Mouse (Mus musculus): ENCODE data around the gene Ptprn2. TPM values are rescaled to one million over a fixed set of nuclear protein-coding genes. Genes with fewer than 3 reads are reported as not detected.
A peak's percentile ranks its signal among the peaks of the same experiment; 100 is the strongest.

Ptprn2 gene
- polyA plus RNA-seq, 1 experiment from 2014 or later, result 7.9 TPM

DNA sequence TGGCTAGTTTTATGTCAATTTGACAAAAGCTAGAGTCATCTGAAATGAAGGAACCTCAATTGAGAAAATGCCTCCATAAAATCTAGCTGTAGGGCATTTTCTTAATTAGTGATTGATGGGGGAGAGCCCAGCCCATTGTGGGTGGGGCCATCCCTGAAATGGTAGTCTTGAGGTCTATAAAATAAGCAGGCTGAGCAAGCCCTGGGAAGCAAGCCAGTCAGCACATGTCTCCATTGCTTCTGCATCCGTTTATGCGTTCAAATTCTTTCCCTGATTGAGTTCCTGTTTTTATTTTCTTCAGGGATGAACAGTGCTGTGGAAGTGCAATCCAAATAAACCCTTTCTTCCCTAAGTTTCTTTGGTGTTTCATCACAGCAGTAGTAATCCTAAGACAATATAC is 152.0 kb downstream of the Ptprn2 start:
- no peak for DNase-seq (ENCODE audit: low spot score)
- H3K9me3 ChIP-seq (replicated peaks), result no peaks in the 10 kb centered on the region
- H3K27ac ChIP-seq (replicated peaks), result no peak overlapping the region
- H3K36me3 ChIP-seq, result no peaks in the 10 kb centered on the region
- no peak overlapping the region for H3K4me3 ChIP-seq
- WGBS, result 45% methylated on average over 2 of the region's 2 CpGs
- peaks cover 8% of the 10 kb centered on the region for H3K4me1 ChIP-seq
- H3K27me3 ChIP-seq (ENCODE audit: low read depth, poor library complexity, severe bottlenecking), result peaks cover 5% of the 10 kb centered on the region; the same call in 1 of the 2 replicates

- H3K27me3 ChIP-seq (ENCODE audit: low read depth, poor library complexity, severe bottlenecking), result peaks cover 5% of the 10 kb centered on the region; the same call in 1 of the 2 replicates
- H3K27ac ChIP-seq (replicated peaks), result no peak overlapping the region
- no peak overlapping the region for H3K4me3 ChIP-seq
- peaks cover 8% of the 10 kb centered on the region for H3K4me1 ChIP-seq
- 14% methylated on average over 4 of the region's 4 CpGs for WGBS
- H3K36me3 ChIP-seq, result no peaks in the 10 kb centered on the region
- DNase-seq (ENCODE audit: low spot score), result no peak
- no peaks in the 10 kb centered on the region for H3K9me3 ChIP-seq (replicated peaks)
Measured at GRCm38 (mm10) chr12:116640871-116641270, 155.4 kb downstream of the Ptprn2 start.

- Histone ChIP-seq H3K9me3 (replicated peaks) (no peaks in the 10 kb centered on the region), H3K27ac (replicated peaks) (no peak overlapping the region), H3K4me3 (no peak overlapping the region), H3K27me3 (ENCODE audit: low read depth, poor library complexity, severe bottlenecking) (peaks cover 5% of the 10 kb centered on the region; the same call in 1 of the 2 replicates), H3K36me3 (no peaks in the 10 kb centered on the region), H3K4me1 (peaks cover 8% of the 10 kb centered on the region)
- 48% methylated on average over 14 of the region's 14 CpGs for WGBS
- no peak for DNase-seq (ENCODE audit: low spot score)
Measured at GRCm38 (mm10) chr12:116641339-116642190, 156.0 kb downstream of the Ptprn2 start.

DNA sequence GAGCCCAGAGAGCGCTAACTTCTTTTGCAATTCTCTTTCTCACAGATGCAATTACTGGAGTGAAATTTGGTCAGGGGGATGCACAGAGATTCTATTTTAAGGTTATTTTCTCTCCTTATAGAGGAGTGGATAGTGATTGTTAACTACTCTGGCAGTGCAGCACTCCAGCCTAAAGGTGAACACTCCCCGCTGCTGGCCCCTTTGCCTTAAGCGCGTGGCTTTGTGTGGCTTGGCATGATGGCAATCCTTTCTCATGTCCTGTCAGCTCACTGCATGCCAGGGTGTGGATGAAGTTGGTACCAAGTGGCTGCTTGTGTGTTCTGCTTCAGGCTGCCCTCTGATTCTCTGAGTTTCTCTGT is 156.7 kb downstream of the Ptprn2 start:
- Histone ChIP-seq H3K9me3 (replicated peaks) (no peaks in the 10 kb centered on the region), H3K36me3 (no peaks in the 10 kb centered on the region), H3K4me3 (no peak overlapping the region), H3K4me1 (peaks cover 8% of the 10 kb centered on the region), H3K27ac (replicated peaks) (no peak overlapping the region), H3K27me3 (ENCODE audit: low read depth, poor library complexity, severe bottlenecking) (peaks cover 5% of the 10 kb centered on the region; the same call in 1 of the 2 replicates)
- DNase-seq (ENCODE audit: low spot score), result no peak
- 77% methylated on average over 4 of the region's 4 CpGs for WGBS

GRCm38 (mm10) chr12:116646771-116647170 is 161.3 kb downstream of the Ptprn2 start:
- Histone ChIP-seq H3K4me1 (peaks cover 3% of the 10 kb centered on the region), H3K4me3 (no peak overlapping the region), H3K27ac (replicated peaks) (no peak overlapping the region), H3K36me3 (no peaks in the 10 kb centered on the region), H3K27me3 (ENCODE audit: low read depth, poor library complexity, severe bottlenecking) (no peaks in the 10 kb centered on the region), H3K9me3 (replicated peaks) (no peaks in the 10 kb centered on the region)
- no peak for DNase-seq (ENCODE audit: low spot score)

- WGBS, result 69% methylated on average over 4 of the region's 4 CpGs
- Histone ChIP-seq H3K36me3 (no peaks in the 10 kb centered on the region), H3K4me3 (no peak overlapping the region), H3K9me3 (replicated peaks) (no peaks in the 10 kb centered on the region), H3K27me3 (ENCODE audit: low read depth, poor library complexity, severe bottlenecking) (no peaks in the 10 kb centered on the region), H3K27ac (replicated peaks) (no peak overlapping the region), H3K4me1 (no peaks in the 10 kb centered on the region)
- DNase-seq (ENCODE audit: low spot score), result peak; percentile 51
Measured at GRCm38 (mm10) chr12:116648584-116649206, 163.2 kb downstream of the Ptprn2 start.

DNA sequence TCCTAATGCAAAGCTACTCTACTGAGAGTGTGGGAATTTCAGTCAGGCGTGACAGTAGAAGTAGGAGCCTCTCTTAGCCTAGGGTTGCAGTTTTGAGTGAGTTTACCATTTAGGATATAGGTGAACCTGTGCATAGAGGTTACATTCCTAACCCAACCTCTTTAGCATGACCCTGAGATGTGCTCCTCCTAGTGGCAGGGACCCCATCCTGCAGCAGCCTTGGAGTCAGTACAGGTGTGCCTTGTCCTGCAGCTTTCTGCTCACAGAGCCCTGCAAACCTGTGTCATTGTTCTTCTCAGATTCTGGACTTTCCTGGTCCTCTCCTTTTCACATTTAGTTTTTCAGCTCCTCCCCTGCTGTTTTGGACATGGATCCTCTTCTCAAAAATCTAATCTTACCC is 168.2 kb downstream of the Ptprn2 start:
- 71% methylated on average over 1 of the region's 1 CpGs for WGBS
- H3K9me3 ChIP-seq (replicated peaks), result no peaks in the 10 kb centered on the region

DNA sequence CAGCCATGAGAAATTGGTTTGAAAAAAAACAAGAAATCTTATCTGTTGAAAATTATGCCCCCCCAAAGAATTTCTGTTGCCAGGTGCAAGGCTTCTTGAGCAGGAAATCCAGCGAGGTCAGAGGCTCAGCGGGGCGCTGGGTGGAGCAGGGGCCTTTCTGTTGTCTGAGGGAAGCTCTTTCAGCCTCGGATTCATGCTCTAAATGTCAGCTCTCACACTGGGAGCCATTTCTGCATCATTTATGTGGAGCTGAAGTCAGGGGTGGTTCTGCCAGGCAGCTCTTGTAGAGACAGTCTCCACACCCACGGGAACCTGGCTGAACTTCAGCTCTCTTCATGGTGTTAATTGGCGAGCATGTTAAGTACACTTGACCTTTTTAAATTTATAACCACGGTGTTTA is 174.6 kb downstream of the Ptprn2 start:
- peak overlapping the region; percentile 65 for H3K27ac ChIP-seq (replicated peaks)
- peak; percentile 20 for DNase-seq (ENCODE audit: low spot score)
- WGBS, result 14% methylated on average over 7 of the region's 7 CpGs
- peaks cover 17% of the 10 kb centered on the region for H3K4me1 ChIP-seq
- H3K9me3 ChIP-seq (replicated peaks), result no peaks in the 10 kb centered on the region
- H3K4me3 ChIP-seq, result no peak overlapping the region
- H3K27me3 ChIP-seq (ENCODE audit: low read depth, poor library complexity, severe bottlenecking), result no peaks in the 10 kb centered on the region
- no peaks in the 10 kb centered on the region for H3K36me3 ChIP-seq

More for the DNA sequence above, 168.2 kb downstream of the Ptprn2 start:
- H3K27me3 ChIP-seq (ENCODE audit: low read depth, poor library complexity, severe bottlenecking), result no peaks in the 10 kb centered on the region
- no peak overlapping the region for H3K4me3 ChIP-seq
- H3K36me3 ChIP-seq, result no peaks in the 10 kb centered on the region
- H3K27ac ChIP-seq (replicated peaks), result no peak overlapping the region
- H3K4me1 ChIP-seq, result no peaks in the 10 kb centered on the region
- no peak for DNase-seq (ENCODE audit: low spot score)

- 88% methylated on average over 4 of the region's 4 CpGs for WGBS
- peaks cover 17% of the 10 kb centered on the region for H3K4me1 ChIP-seq
- H3K9me3 ChIP-seq (replicated peaks), result no peaks in the 10 kb centered on the region
- no peak for DNase-seq (ENCODE audit: low spot score)
- H3K27me3 ChIP-seq (ENCODE audit: low read depth, poor library complexity, severe bottlenecking), result no peaks in the 10 kb centered on the region
- no peak overlapping the region for H3K4me3 ChIP-seq
- H3K36me3 ChIP-seq, result no peaks in the 10 kb centered on the region
- 0 out of 2 replicates have a peak overlapping the region, but pooled peaks have one; percentile 65 for H3K27ac ChIP-seq (replicated peaks)
Measured at GRCm38 (mm10) chr12:116661018-116661417, 175.5 kb downstream of the Ptprn2 start.

- no peaks in the 10 kb centered on the region for H3K9me3 ChIP-seq (replicated peaks)
- peaks cover 11% of the 10 kb centered on the region for H3K4me1 ChIP-seq
- no peaks in the 10 kb centered on the region for H3K27me3 ChIP-seq (ENCODE audit: low read depth, poor library complexity, severe bottlenecking)
- peak; percentile 16 for DNase-seq (ENCODE audit: low spot score)
- 76% methylated on average over 3 of the region's 3 CpGs for WGBS
- H3K36me3 ChIP-seq, result no peaks in the 10 kb centered on the region
- H3K27ac ChIP-seq (replicated peaks), result no peak overlapping the region; the same call in 1 of the 2 replicates
- no peak overlapping the region for H3K4me3 ChIP-seq
Measured at GRCm38 (mm10) chr12:116677701-116678100, 192.2 kb downstream of the Ptprn2 start.

- Histone ChIP-seq H3K27me3 (ENCODE audit: low read depth, poor library complexity, severe bottlenecking) (no peaks in the 10 kb centered on the region), H3K36me3 (no peaks in the 10 kb centered on the region), H3K9me3 (replicated peaks) (no peaks in the 10 kb centered on the region), H3K4me3 (no peak overlapping the region), H3K27ac (replicated peaks) (no peak overlapping the region), H3K4me1 (no peaks in the 10 kb centered on the region)
- DNase-seq (ENCODE audit: low spot score), result no peak
- WGBS, result 98% methylated on average over 2 of the region's 2 CpGs
Measured at GRCm38 (mm10) chr12:116689832-116690231, 204.3 kb downstream of the Ptprn2 start.

- H3K36me3 ChIP-seq, result no peaks in the 10 kb centered on the region
- no peak for DNase-seq (ENCODE audit: low spot score)
- no peaks in the 10 kb centered on the region for H3K4me1 ChIP-seq
- 86% methylated on average over 5 of the region's 5 CpGs for WGBS
- no peaks in the 10 kb centered on the region for H3K9me3 ChIP-seq (replicated peaks)
- no peaks in the 10 kb centered on the region for H3K27me3 ChIP-seq (ENCODE audit: low read depth, poor library complexity, severe bottlenecking)
- no peak overlapping the region for H3K4me3 ChIP-seq
- no peak overlapping the region for H3K27ac ChIP-seq (replicated peaks)
Measured at GRCm38 (mm10) chr12:116709535-116709934, 224.0 kb downstream of the Ptprn2 start.

GRCm38 (mm10) chr12:116710716-116711115 is 225.2 kb downstream of the Ptprn2 start:
- no peaks in the 10 kb centered on the region for H3K27me3 ChIP-seq (ENCODE audit: low read depth, poor library complexity, severe bottlenecking)
- no peak overlapping the region for H3K27ac ChIP-seq (replicated peaks)
- no peak overlapping the region for H3K4me3 ChIP-seq

More at GRCm38 (mm10) chr12:116710716-116711115, 225.2 kb downstream of the Ptprn2 start:
- 60% methylated on average over 3 of the region's 3 CpGs for WGBS
- H3K4me1 ChIP-seq, result no peaks in the 10 kb centered on the region
- DNase-seq (ENCODE audit: low spot score), result no peak
- no peaks in the 10 kb centered on the region for H3K36me3 ChIP-seq
- no peaks in the 10 kb centered on the region for H3K9me3 ChIP-seq (replicated peaks)

Data from midbrain, embryonic 10.5 days (tissue).